Mouse (Mus musculus) embryo, embryonic 10 days (tissue): ENCODE results near the gene Fut8.
A peak's percentile ranks its signal among the peaks of the same experiment; 100 is the strongest.

Experiments used
- DNase-seq: peaks from one replicate; pipeline ENCODE4 v3.0.0-alpha.2; 2015; ENCODE audit warnings: low spot score

The Fut8 gene

GRCm38 (mm10) chr12:77237950-77238530 is at the start of gene Fut8:
TSS of gene Fut8 (plus strand) at chr12:77238125.
- peak; percentile 95 for DNase-seq

- DNase-seq = no peak
These were observed 48.8 kb upstream of the Fut8 start for GRCm38 (mm10) chr12:77189161-77189560.

- DNase-seq = no peak
These were observed 47.9 kb upstream of the Fut8 start for GRCm38 (mm10) chr12:77189933-77190446.

- no peak for DNase-seq
These were observed 46.2 kb upstream of the Fut8 start for GRCm38 (mm10) chr12:77191478-77192271.

- no peak for DNase-seq
These were observed 45.2 kb upstream of the Fut8 start for GRCm38 (mm10) chr12:77192714-77193113.

- DNase-seq = no peak
These were observed 44.7 kb upstream of the Fut8 start for GRCm38 (mm10) chr12:77193225-77193716.

- DNase-seq = no peak
These were observed 42.9 kb upstream of the Fut8 start for GRCm38 (mm10) chr12:77195044-77195443.

GRCm38 (mm10) chr12:77196529-77197095 is 41.3 kb upstream of the Fut8 start:
- DNase-seq = no peak

- DNase-seq = no peak
These were observed 40.8 kb upstream of the Fut8 start for GRCm38 (mm10) chr12:77197121-77197599.

GRCm38 (mm10) chr12:77198253-77198652 is 39.7 kb upstream of the Fut8 start:
- DNase-seq = no peak

GRCm38 (mm10) chr12:77201461-77202143 is 36.3 kb upstream of the Fut8 start:
- no peak for DNase-seq

GRCm38 (mm10) chr12:77203136-77203535 is 34.8 kb upstream of the Fut8 start:
- no peak for DNase-seq

- DNase-seq = no peak
These were observed 31.1 kb upstream of the Fut8 start for GRCm38 (mm10) chr12:77206852-77207251.

GRCm38 (mm10) chr12:77208056-77208455 is 29.9 kb upstream of the Fut8 start:
- no peak for DNase-seq

GRCm38 (mm10) chr12:77208576-77209180 is 29.2 kb upstream of the Fut8 start:
- DNase-seq = no peak

GRCm38 (mm10) chr12:77211695-77212208 is 26.2 kb upstream of the Fut8 start:
- DNase-seq = no peak

- no peak for DNase-seq
These were observed 23.9 kb upstream of the Fut8 start for GRCm38 (mm10) chr12:77213896-77214564.

- no peak for DNase-seq
These were observed 23.4 kb upstream of the Fut8 start for GRCm38 (mm10) chr12:77214565-77214909.

- no peak for DNase-seq
These were observed 21.3 kb upstream of the Fut8 start for GRCm38 (mm10) chr12:77216511-77217192.

GRCm38 (mm10) chr12:77220616-77221015 is 17.3 kb upstream of the Fut8 start:
- no peak for DNase-seq
